Mouse (Mus musculus) thymus, postnatal 14 days (tissue): ENCODE measurements around the gene P3h2.

Experiments used
- DNase-seq: peaks from one replicate; pipeline ENCODE4 v3.0.0; 2021

The P3h2 gene

GRCm38 (mm10) chr16:26060239-26061085 is 45.1 kb downstream of the P3h2 start:
- DNase-seq: no peak

- no peak for DNase-seq
These were observed 52.0 kb downstream of the P3h2 start for GRCm38 (mm10) chr16:26053631-26054030.

GRCm38 (mm10) chr16:26049393-26050087 is 56.0 kb downstream of the P3h2 start:
- no peak for DNase-seq

- no peak for DNase-seq
These were observed 57.7 kb downstream of the P3h2 start for GRCm38 (mm10) chr16:26047870-26048269.

- DNase-seq: no peak
These were observed 58.2 kb downstream of the P3h2 start for GRCm38 (mm10) chr16:26047396-26047795.

GRCm38 (mm10) chr16:26041929-26042303 is 63.7 kb downstream of the P3h2 start:
- no peak for DNase-seq

GRCm38 (mm10) chr16:26041021-26041928 is 64.3 kb downstream of the P3h2 start:
- DNase-seq: no peak

GRCm38 (mm10) chr16:26039320-26039719 is 66.3 kb downstream of the P3h2 start:
- DNase-seq: no peak

- DNase-seq: no peak
These were observed 70.1 kb downstream of the P3h2 start for GRCm38 (mm10) chr16:26035525-26035924.

- no peak for DNase-seq
These were observed 70.5 kb downstream of the P3h2 start for GRCm38 (mm10) chr16:26035079-26035478.

- no peak for DNase-seq
These were observed 76.1 kb downstream of the P3h2 start for GRCm38 (mm10) chr16:26029424-26030012.

- no peak for DNase-seq
These were observed 79.2 kb downstream of the P3h2 start for GRCm38 (mm10) chr16:26026416-26026815.

GRCm38 (mm10) chr16:26024543-26024942 is 81.0 kb downstream of the P3h2 start:
- DNase-seq: no peak

GRCm38 (mm10) chr16:26023352-26023751 is 82.2 kb downstream of the P3h2 start:
- DNase-seq: no peak

GRCm38 (mm10) chr16:26021759-26022158 is 83.8 kb downstream of the P3h2 start:
- no peak for DNase-seq

- no peak for DNase-seq
These were observed 99.8 kb downstream of the P3h2 start for GRCm38 (mm10) chr16:26005811-26006210.

GRCm38 (mm10) chr16:26003261-26003660 is 102.3 kb downstream of the P3h2 start:
- DNase-seq: no peak

- DNase-seq: no peak
These were observed 102.7 kb downstream of the P3h2 start for GRCm38 (mm10) chr16:26002848-26003247.

- DNase-seq: no peak
These were observed 111.0 kb downstream of the P3h2 start for GRCm38 (mm10) chr16:25994605-25995004.

- no peak for DNase-seq
These were observed 118.4 kb downstream of the P3h2 start for GRCm38 (mm10) chr16:25987221-25987620.

GRCm38 (mm10) chr16:25983635-25984034 is 121.9 kb downstream of the P3h2 start:
- no peak for DNase-seq

GRCm38 (mm10) chr16:25979037-25979436 is 126.5 kb downstream of the P3h2 start:
- no peak for DNase-seq

- DNase-seq: no peak
These were observed 128.4 kb downstream of the P3h2 start for GRCm38 (mm10) chr16:25977210-25977609.
